Mouse (Mus musculus) midbrain, embryonic 11.5 days (tissue): Measurements from ENCODE around the gene Padi2. TPM values are rescaled to one million over a fixed set of nuclear protein-coding genes. Genes with fewer than 3 reads are reported as not detected.

ENCODE experiments used
- ATAC-seq: fragments of 200-750 bp; cut with Nextera tagmentation; 2 replicates; pipeline ENCODE4 v1.8.0; 2017; ENCODE audit warnings: moderate TSS enrichment, moderate library complexity; ENCODE audit not compliant: low FRiP score
- DNase-seq: peaks from one replicate; pipeline ENCODE4 v3.0.0; 2015; ENCODE audit warnings: low spot score; ENCODE audit errors: missing footprints
- H3K27ac ChIP-seq: fragments of 300-500 bp; sonication (generic); 2 replicates; pipeline ENCODE4 v1.5.1; 2014; ENCODE audit warnings: low read depth, low read length
- H3K27me3 ChIP-seq: fragments of 300-500 bp; sonication (generic); 2 replicates; pipeline ENCODE4 v1.6.1; 2014; ENCODE audit warnings: mild to moderate bottlenecking, low read length, moderate library complexity, mixed read lengths; ENCODE audit not compliant: control insufficient read depth, insufficient read depth
- H3K36me3 ChIP-seq: fragments of 300-500 bp; sonication (generic); 2 replicates; pipeline ENCODE4 v1.6.1; 2014; ENCODE audit warnings: mild to moderate bottlenecking, low read length, moderate library complexity, mixed read lengths; ENCODE audit not compliant: control insufficient read depth, insufficient read depth
- H3K4me1 ChIP-seq: fragments of 300-500 bp; sonication (generic); 2 replicates; pipeline ENCODE4 v1.6.1; 2014; ENCODE audit warnings: low read length; ENCODE audit not compliant: control insufficient read depth, insufficient read depth
- H3K4me2 ChIP-seq: fragments of 300-500 bp; sonication (generic); 2 replicates; pipeline ENCODE4 v1.6.1; 2014; ENCODE audit warnings: mild to moderate bottlenecking, moderate library complexity
- H3K4me3 ChIP-seq: fragments of 300-500 bp; sonication (generic); 2 replicates; pipeline ENCODE4 v1.5.1; 2014; ENCODE audit warnings: low read depth, low read length
- H3K9ac ChIP-seq: fragments of 300-500 bp; sonication (generic); 2 replicates; pipeline ENCODE4 v1.6.1; 2014; ENCODE audit warnings: low read length
- H3K9me3 ChIP-seq: fragments of 300-500 bp; sonication (generic); 2 replicates; pipeline ENCODE4 v1.6.1; 2016; ENCODE audit warnings: low read length; ENCODE audit not compliant: control insufficient read depth
- WGBS: fragments of 180-500 bp; shearing (Covaris S2); extraction: QIAGEN DNeasy Blood & Tissue Kit; methylation state at CpG from one replicate; pipeline ENCODE4 v1.1.7; 2014; 5-methylcytosine and 5-hydroxymethylcytosine counted together
- polyA plus RNA-seq: library from polyadenylated mRNA; unstranded; fragments of >200 nt; fragmentation: Nextera tagmentation; extraction: Ambion mirVana; gene quantifications from 2 replicates; pipeline ENCODE4 v1.2.1, GENCODE M21; 2014

Gene Padi2
- polyA plus RNA-seq, 1 experiment from 2014 or later = 0.49 TPM

DNA sequence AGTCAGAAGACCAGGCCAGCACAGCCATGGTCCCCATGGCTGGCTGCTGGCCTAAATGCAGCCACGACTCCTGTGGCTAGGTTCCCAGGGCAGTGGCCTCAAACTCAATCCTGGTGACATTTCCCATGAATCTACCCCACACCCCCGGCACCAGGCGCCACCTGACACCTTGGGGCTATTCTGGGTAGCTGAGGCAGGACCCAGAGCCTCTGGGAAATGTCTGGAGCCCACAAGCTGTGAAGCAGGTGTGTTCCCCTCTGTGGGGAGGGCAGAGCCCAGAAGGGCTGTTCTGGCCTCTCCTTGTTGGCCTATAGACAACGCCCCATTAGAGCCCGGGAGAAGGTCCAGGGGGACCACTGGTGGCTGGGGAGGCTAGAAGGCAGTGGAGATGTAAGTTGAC, 16.4 kb downstream of the Padi2 start:
- no peaks in the 10 kb centered on the region for H3K4me1 ChIP-seq
- H3K27ac ChIP-seq = no peak overlapping the region
- H3K9me3 ChIP-seq = no peaks in the 10 kb centered on the region
- no peak overlapping the region for H3K4me3 ChIP-seq
- WGBS = 89% methylated on average over 5 of the region's 5 CpGs
- no peaks in the 10 kb centered on the region for H3K27me3 ChIP-seq
- DNase-seq (no peak), ATAC-seq (no peak)
- H3K9ac ChIP-seq = no peak overlapping the region
- no peak overlapping the region for H3K4me2 ChIP-seq
- no peaks in the 10 kb centered on the region for H3K36me3 ChIP-seq

DNA sequence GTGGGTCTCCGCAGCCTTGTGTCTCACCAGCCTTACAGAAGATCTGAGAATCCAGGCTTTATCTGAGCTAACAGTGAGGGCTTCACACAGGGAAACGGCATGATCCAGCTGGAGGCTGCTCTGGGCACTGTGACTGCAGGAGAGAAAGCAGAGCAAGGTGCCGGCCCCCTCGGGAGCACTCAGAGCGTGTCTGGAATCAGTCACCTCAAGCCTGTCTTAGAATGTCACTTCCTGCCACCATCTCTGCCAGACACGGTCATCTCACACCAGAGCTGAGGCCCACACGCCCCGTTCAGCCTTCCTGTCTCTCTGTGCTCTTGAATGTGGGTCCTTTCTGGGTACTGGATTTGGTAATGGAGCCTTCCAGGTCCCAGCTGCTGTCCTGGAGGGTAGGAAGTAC, 19.5 kb downstream of the Padi2 start:
- ATAC-seq = no peak
- 87% methylated on average over 8 of the region's 8 CpGs for WGBS
- H3K4me1 ChIP-seq = no peaks in the 10 kb centered on the region

DNA sequence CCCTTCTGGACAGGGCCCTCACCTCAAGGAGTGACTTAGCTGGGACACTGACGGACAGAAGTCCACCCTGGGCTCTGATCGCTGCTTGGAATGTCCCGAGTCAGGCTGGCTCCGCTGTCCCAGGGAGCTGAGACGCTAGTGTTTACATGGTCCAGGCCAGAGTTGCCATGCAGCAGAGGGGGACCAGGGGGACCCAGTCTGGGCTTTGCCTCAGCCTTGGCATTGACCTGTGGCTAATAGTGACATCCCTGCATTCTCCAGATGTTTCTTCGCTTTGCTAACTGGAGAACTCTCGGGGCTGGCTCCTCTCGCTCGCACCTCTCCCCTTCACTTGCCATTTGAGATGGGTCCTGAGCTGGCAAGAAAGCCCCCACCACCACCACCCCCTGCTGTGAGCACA, 22.2 kb downstream of the Padi2 start:
- H3K4me1 ChIP-seq = no peaks in the 10 kb centered on the region
- DNase-seq (no peak), ATAC-seq (no peak)
- no peak overlapping the region for H3K4me3 ChIP-seq
- no peaks in the 10 kb centered on the region for H3K9me3 ChIP-seq
- H3K27me3 ChIP-seq = no peaks in the 10 kb centered on the region
- 84% methylated on average over 9 of the region's 9 CpGs for WGBS
- no peak overlapping the region for H3K27ac ChIP-seq
- no peak overlapping the region for H3K9ac ChIP-seq
- H3K4me2 ChIP-seq = no peak overlapping the region
- no peaks in the 10 kb centered on the region for H3K36me3 ChIP-seq

More for the DNA sequence above, 19.5 kb downstream of the Padi2 start:
- H3K4me2 ChIP-seq = no peak overlapping the region
- H3K9me3 ChIP-seq = no peaks in the 10 kb centered on the region
- H3K4me3 ChIP-seq = no peak overlapping the region
- no peaks in the 10 kb centered on the region for H3K27me3 ChIP-seq
- no peaks in the 10 kb centered on the region for H3K36me3 ChIP-seq
- H3K27ac ChIP-seq = no peak overlapping the region
- no peak for DNase-seq
- no peak overlapping the region for H3K9ac ChIP-seq

DNA sequence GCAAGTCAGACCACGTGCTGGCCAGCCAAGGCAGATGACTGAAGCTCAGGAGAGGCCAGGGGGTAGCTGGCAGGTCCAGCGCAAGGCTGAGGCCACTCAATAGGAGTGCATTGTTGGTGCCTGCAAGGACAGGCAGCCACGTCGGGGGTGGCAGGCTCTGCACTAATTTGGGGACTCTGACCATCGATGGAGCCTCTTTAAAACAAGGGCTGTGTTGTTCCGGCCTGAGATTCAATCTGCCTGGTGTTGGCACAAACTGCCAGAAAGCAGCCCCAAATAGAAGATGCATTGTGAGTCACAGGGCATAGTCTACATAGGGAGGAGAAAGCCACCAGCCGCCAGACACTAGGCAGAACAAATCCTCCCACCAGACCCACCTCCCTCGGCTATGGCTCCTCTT, 23.6 kb downstream of the Padi2 start:
- H3K4me2 ChIP-seq = no peak overlapping the region
- H3K9ac ChIP-seq = no peak overlapping the region
- H3K27me3 ChIP-seq = no peaks in the 10 kb centered on the region
- H3K4me3 ChIP-seq = no peak overlapping the region
- DNase-seq (no peak), ATAC-seq (no peak)
- H3K4me1 ChIP-seq = no peaks in the 10 kb centered on the region
- H3K9me3 ChIP-seq = no peaks in the 10 kb centered on the region
- no peaks in the 10 kb centered on the region for H3K36me3 ChIP-seq
- H3K27ac ChIP-seq = no peak overlapping the region
- 82% methylated on average over 8 of the region's 8 CpGs for WGBS

DNA sequence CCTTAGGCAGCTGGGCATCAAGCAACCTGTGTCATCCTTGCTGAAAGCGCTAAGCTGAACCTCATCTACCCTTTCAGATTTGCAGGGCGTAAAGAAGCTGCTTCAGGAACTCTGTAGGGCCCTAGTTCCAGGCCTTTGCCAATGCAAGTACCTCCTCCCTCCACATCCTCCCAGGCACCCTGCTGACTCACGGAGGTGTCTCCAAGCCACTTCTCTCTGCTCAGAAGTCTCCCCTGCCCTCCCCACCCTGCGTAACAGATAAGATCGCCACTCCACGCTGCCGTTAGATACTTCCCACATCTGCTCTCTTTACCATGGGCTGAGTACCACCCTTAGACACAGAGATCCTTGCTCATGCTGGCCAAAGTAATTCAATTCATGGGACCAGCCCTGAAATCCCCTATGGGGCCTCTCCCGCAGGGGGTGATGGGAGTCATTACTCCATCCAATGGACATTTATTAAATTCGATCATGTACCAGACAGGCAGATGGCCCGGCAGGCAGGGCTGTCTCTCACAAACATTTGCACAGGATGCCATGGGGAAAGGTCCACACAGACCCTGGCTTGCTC, 24.8 kb downstream of the Padi2 start:
- Histone ChIP-seq H3K9ac (no peak overlapping the region), H3K4me2 (no peak overlapping the region), H3K27me3 (no peaks in the 10 kb centered on the region), H3K4me1 (no peaks in the 10 kb centered on the region), H3K9me3 (no peaks in the 10 kb centered on the region), H3K4me3 (no peak overlapping the region), H3K36me3 (no peaks in the 10 kb centered on the region), H3K27ac (no peak overlapping the region)
- DNase-seq = no peak
- WGBS = 75% methylated on average over 10 of the region's 10 CpGs
- no peak for ATAC-seq

DNA sequence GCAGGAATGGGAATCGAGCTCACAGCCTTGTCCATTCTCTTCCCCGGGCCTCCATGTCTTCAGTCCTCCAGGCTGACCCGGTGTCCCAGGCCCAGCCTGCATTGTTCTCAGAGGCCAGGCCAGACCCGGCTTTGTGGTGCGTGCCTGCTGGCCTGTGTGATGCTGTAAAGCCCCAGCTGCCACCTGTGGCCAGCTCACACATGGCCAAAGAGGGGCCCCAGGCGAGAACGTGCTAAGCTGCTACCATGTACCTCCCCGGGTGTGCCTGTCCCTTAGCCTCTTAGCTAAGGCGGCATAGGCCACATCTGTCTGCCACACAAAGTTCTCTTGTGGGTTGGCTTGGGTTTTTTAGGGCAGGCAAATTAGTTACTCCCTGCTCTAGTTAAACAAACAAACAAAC, 29.5 kb downstream of the Padi2 start:
- DNase-seq (no peak), ATAC-seq (no peak)
- H3K9ac ChIP-seq = no peak overlapping the region
- peaks cover 3% of the 10 kb centered on the region; the same call in 1 of the 2 replicates for H3K9me3 ChIP-seq
- H3K27me3 ChIP-seq = no peaks in the 10 kb centered on the region
- H3K27ac ChIP-seq = no peak overlapping the region
- WGBS = 73% methylated on average over 9 of the region's 9 CpGs
- H3K36me3 ChIP-seq = no peaks in the 10 kb centered on the region
- H3K4me1 ChIP-seq = no peaks in the 10 kb centered on the region
- no peak overlapping the region for H3K4me3 ChIP-seq
- H3K4me2 ChIP-seq = no peak overlapping the region

DNA sequence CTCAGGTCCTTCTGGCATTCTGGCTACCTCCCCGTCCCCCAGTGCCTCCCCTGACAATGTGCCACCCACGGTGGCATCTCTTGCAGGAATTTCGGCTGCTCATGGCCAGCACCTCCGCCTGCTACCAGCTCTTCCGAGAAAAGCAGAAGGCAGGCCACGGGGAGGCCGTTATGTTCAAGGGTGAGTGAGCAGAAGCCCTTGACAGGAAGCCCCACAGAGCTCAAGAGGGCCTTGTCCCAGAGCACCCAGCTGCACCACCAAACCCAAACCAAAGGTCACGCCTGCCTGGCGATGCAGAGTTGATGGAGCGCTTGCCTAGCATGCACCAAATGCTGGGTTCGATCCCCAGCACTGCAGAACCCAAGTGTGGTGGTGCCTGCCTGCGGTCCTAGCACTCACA, 38.2 kb downstream of the Padi2 start:
- DNase-seq (no peak), ATAC-seq (no peak)
- WGBS = 86% methylated on average over 12 of the region's 12 CpGs

DNA sequence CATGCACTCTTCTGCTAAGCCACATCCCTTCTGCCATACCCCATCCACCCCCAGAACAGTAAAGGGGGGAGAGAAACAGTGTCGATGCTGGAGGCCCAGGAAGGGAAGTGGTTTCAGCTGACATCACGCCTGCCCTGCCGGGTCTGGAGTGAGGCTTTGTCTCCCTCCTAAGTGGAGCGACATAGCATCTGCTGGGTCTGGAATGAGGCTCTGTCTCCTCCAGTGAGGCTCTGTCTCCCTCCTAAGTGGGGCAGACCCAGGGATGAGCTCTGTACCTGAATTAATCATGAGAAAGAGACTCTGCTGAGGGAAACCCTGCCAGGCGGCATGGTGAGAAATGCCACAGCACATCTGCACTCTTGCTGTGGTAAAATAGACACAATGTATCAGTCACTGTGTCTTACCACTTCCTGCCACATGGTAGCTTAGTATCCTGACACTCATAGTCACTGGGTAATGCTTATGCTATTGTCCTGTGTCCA, 38.9 kb downstream of the Padi2 start:
- Histone ChIP-seq H3K9me3 (no peaks in the 10 kb centered on the region), H3K36me3 (no peaks in the 10 kb centered on the region), H3K27me3 (no peaks in the 10 kb centered on the region), H3K4me1 (no peaks in the 10 kb centered on the region), H3K27ac (no peak overlapping the region), H3K4me3 (no peak overlapping the region), H3K4me2 (no peak overlapping the region), H3K9ac (no peak overlapping the region)
- ATAC-seq (no peak), DNase-seq (no peak)
- WGBS = 92% methylated on average over 5 of the region's 5 CpGs

More for the DNA sequence above, 38.2 kb downstream of the Padi2 start:
- H3K9me3 ChIP-seq = no peaks in the 10 kb centered on the region
- no peaks in the 10 kb centered on the region for H3K36me3 ChIP-seq
- H3K4me3 ChIP-seq = no peak overlapping the region
- H3K27me3 ChIP-seq = no peaks in the 10 kb centered on the region
- no peak overlapping the region for H3K27ac ChIP-seq
- H3K4me1 ChIP-seq = no peaks in the 10 kb centered on the region
- H3K9ac ChIP-seq = no peak overlapping the region
- no peak overlapping the region for H3K4me2 ChIP-seq

DNA sequence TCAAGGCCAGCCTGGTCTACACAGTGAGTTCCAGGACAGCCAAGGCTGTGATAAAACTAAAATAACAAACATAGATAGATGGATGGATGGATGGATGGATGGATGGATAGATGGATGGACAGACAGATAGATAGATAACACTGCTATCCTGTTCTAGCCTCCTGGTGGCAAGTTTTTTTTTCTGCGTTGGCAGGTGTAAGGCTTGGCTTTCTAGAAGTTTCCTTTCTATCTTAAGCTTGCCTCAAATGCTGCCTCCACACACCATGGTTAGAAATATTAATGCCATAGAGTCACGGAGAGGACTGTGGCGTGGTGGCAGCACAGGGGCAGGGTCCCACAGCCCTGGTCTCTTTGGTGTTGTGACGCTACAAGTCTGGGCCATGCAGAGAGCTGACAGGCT, 39.4 kb downstream of the Padi2 start:
- Histone ChIP-seq H3K27ac (no peak overlapping the region), H3K36me3 (no peaks in the 10 kb centered on the region), H3K4me3 (no peak overlapping the region), H3K4me1 (no peaks in the 10 kb centered on the region), H3K9me3 (no peaks in the 10 kb centered on the region), H3K4me2 (no peak overlapping the region), H3K9ac (no peak overlapping the region), H3K27me3 (no peaks in the 10 kb centered on the region)
- ATAC-seq (no peak), DNase-seq (no peak)
- WGBS = 94% methylated on average over 4 of the region's 4 CpGs
